Mouse (Mus musculus): ENCODE results near the gene Zfp60. TPM values are rescaled to one million over a fixed set of nuclear protein-coding genes. Genes with fewer than 3 reads are reported as not detected.

Zfp60 gene
- 1.8 and 3.2 TPM in 2 replicates for polyA plus RNA-seq (2012; rRNA removed; ENCODE audit: low replicate concordance)

DNA sequence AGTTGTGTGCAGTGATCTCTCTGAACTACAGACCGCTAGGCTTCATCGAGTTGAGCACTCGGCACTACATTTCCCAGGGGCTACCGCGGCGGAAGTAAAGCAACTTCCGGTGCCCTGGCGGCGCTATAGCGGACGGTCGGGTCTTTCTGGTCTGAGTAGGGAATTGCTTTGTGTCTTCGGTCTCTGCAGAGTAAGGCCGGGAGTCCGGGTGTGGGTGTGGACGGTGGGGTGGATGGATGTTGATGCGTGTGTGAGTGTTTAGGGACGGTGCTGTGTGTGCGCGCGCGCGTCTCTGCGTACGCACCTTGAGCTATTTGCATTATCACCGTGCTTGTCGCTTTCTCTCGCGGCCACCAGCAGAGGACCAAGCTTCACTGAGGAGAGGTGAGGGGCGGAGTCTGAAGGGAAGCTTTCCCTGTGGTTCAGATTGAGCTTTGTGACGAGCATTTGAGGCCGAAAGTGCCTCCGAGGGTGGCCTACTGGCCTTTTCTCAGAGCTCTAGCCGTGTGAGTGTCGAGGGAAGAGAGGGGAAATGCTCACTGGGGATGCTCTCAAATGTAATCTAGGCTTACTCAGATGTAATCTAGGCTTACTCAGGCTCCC lies at the start of gene Zfp60:
Zfp60 (plus strand) TSS at position 109 of the 603 bp plus-strand sequence.

DNA sequence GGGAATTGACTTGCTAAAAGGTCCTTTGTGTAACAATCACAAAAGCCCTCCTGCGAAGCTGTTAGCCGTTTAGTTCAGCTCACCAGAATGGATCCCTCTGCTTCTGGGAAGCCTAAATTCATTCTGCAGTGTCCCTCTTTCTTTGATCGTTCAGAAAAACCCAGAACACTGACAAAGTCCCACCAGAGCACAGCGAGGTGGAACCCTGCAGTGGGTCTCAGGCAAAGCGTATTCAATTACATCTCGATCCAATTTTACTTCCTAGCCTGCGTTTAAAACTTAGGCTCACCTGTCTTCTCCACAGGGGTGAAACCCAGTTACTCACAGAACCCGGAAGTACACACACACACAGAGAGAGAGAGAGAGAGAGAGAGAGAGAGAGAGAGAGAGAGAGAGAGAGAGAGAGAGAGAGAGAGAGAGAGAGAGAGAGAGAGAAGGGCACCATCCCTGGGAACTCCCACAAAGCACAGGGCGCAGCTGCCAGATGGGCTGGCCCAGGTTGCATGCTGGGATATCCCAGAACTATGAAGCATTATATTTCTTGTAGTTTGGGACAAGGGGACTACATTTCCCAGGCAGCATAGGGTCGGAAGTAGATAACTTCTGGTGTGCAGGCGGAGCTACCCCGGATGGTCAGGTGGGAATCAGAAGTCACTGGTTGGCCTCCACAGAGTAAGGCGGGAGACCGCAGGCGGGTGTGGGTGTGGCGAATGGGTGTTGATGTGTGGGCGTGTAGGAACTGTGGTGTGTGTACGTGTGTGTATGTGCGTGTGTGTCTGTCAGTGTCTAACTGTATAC lies 42.2 kb upstream of the Zfp60 start, which contains the start of gene Zfp607b:
Zfp607b (plus strand) TSS at position 526 of the 798 bp plus-strand sequence.

Other genes starting within 250 kb of the Zfp60 start
- 20.8 and 33.0 TPM in 2 replicates for gene Sertad1, start 244.5 kb upstream of the Zfp60 start, polyA plus RNA-seq (2012; rRNA removed; ENCODE audit: low replicate concordance)
- gene Prx, start 232.1 kb upstream of the Zfp60 start, polyA plus RNA-seq (2012; rRNA removed; ENCODE audit: low replicate concordance) = 1.5 and 2.9 TPM in 2 replicates
- gene Hipk4, start 208.1 kb upstream of the Zfp60 start, polyA plus RNA-seq (2012; rRNA removed; ENCODE audit: low replicate concordance) = 0.66 and 1.7 TPM in 2 replicates
- 117 and 156 TPM in 2 replicates for gene Pld3, start 178.2 kb upstream of the Zfp60 start, polyA plus RNA-seq (2012; rRNA removed; ENCODE audit: low replicate concordance)
- gene 2310022A10Rik, start 178.2 kb upstream of the Zfp60 start, polyA plus RNA-seq (2012; rRNA removed; ENCODE audit: low replicate concordance) = 17.1 and 28.1 TPM in 2 replicates
- 195 and 320 TPM in 2 replicates for gene Akt2, start 139.8 kb upstream of the Zfp60 start, polyA plus RNA-seq (2012; rRNA removed; ENCODE audit: low replicate concordance)
- gene Ttc9b, start 77.5 kb upstream of the Zfp60 start, polyA plus RNA-seq (2012; rRNA removed; ENCODE audit: low replicate concordance) = not detected in 2 replicates
- gene Map3k10, start 56.8 kb upstream of the Zfp60 start, polyA plus RNA-seq (2012; rRNA removed; ENCODE audit: low replicate concordance) = 25.4 and 35.7 TPM in 2 replicates
- 0.40 and 0.42 TPM in 2 replicates for gene Zfp607b, start 42.0 kb upstream of the Zfp60 start, polyA plus RNA-seq (2012; rRNA removed; ENCODE audit: low replicate concordance)
- gene Zfp626, start 75.8 kb downstream of the Zfp60 start, polyA plus RNA-seq (2012; rRNA removed; ENCODE audit: low replicate concordance) = 0.86 and 1.5 TPM in 2 replicates
- gene Zfp59, start 107.2 kb downstream of the Zfp60 start, polyA plus RNA-seq (2012; rRNA removed; ENCODE audit: low replicate concordance) = 0.57 and 1.8 TPM in 2 replicates
- 0.97 and 1.5 TPM in 2 replicates for gene Zfp607a, start 126.1 kb downstream of the Zfp60 start, polyA plus RNA-seq (2012; rRNA removed; ENCODE audit: low replicate concordance)
- gene Zfp974, start 198.1 kb downstream of the Zfp60 start, polyA plus RNA-seq (2012; rRNA removed; ENCODE audit: low replicate concordance) = 3.0 and 4.1 TPM in 2 replicates
- 1.8 and 2.8 TPM in 2 replicates for gene Zfp780b, start 247.8 kb downstream of the Zfp60 start, polyA plus RNA-seq (2012; rRNA removed; ENCODE audit: low replicate concordance)